Mouse (Mus musculus) forebrain, embryonic 15.5 days (tissue): ENCODE results near the gene Ank3. TPM values are rescaled to one million over a fixed set of nuclear protein-coding genes. Genes with fewer than 3 reads are reported as not detected.
A peak's percentile ranks its signal among the peaks of the same experiment; 100 is the strongest.

Experiments
- ATAC-seq: fragments of 200-750 bp; cut with Nextera tagmentation; replicated peaks from 2 replicates; pipeline ENCODE4 v1.8.0; 2017; ENCODE audit warnings: mild to moderate bottlenecking, moderate TSS enrichment, moderate library complexity
- H3K27ac ChIP-seq: fragments of 300-500 bp; sonication (generic); replicated peaks from 2 replicates; pipeline ENCODE4 v1.5.1; 2015; ENCODE audit warnings: mild to moderate bottlenecking, inconsistent platforms
- H3K27me3 ChIP-seq: fragments of 300-500 bp; sonication (generic); 2 replicates; pipeline ENCODE4 v1.6.1; 2015; ENCODE audit warnings: inconsistent platforms
- H3K36me3 ChIP-seq: fragments of 300-500 bp; sonication (generic); 2 replicates; pipeline ENCODE4 v1.6.1; 2015; ENCODE audit warnings: mild to moderate bottlenecking, inconsistent platforms
- H3K4me1 ChIP-seq: fragments of 300-500 bp; sonication (generic); 2 replicates; pipeline ENCODE4 v1.6.1; 2015; ENCODE audit warnings: inconsistent platforms
- H3K4me2 ChIP-seq: fragments of 300-500 bp; sonication (generic); replicated peaks from 2 replicates; pipeline ENCODE4 v1.6.1; 2015; ENCODE audit warnings: mild to moderate bottlenecking, inconsistent platforms
- H3K4me3 ChIP-seq: fragments of 300-500 bp; sonication (generic); 2 replicates; pipeline ENCODE4 v1.5.1; 2015; ENCODE audit warnings: mild to moderate bottlenecking, inconsistent platforms
- H3K9ac ChIP-seq: fragments of 300-500 bp; sonication (generic); replicated peaks from 2 replicates; pipeline ENCODE4 v1.6.1; 2015; ENCODE audit warnings: mild to moderate bottlenecking, inconsistent platforms
- H3K9me3 ChIP-seq: fragments of 300-500 bp; sonication (generic); 2 replicates; pipeline ENCODE4 v1.6.1; 2016; ENCODE audit warnings: inconsistent platforms
- WGBS: fragments of 180-500 bp; shearing (Covaris S2); methylation state at CpG from one replicate; pipeline ENCODE4 v1.1.7; 2015; ENCODE audit warnings: mixed read lengths; 5-methylcytosine and 5-hydroxymethylcytosine counted together
- polyA plus RNA-seq: library from polyadenylated mRNA; unstranded; fragments of >200 nt; fragmentation: Nextera tagmentation; extraction: Ambion mirVana; gene quantifications from 2 replicates; pipeline ENCODE4 v1.2.1, GENCODE M21; 2015

The Ank3 gene
- polyA plus RNA-seq, 1 experiment from 2014 or later = 91.2 TPM

DNA sequence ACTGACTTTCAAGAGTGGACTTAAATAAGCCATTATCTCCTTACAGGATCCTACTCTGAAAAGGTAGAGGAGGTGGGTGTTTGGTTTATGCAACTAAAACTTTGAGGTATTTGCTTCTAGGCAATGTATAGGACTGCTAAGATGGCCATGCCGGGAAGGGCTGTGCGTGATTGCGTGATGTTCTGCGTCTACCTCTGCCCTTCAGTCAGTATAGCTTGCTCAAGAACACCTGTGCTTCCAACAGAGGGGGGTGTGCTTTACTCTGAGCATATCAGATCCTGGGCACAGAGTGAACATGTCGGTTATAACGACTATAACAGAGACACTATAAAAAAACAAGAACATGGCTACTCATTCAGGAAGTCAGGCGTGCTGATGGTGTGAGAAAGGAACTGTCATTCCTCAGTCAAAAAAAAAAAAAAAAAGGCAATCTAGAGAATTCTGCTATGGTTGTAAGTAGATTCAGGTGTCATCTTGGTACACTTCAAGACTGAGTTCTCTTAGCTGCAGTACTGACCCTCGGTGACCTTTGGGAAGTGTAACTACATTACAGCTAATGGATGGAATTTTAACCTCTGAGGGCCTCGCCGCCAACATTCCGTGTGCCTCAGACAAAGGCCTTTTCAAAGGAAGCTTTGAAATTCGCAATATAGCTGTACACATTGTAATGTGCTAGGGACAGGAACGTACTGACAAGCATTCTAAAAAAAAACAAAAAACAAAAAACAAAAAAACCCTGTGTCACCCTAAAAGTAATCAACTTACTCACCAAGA lies 387.8 kb downstream of the Ank3 start:
- Histone ChIP-seq H3K36me3 (no peaks in the 10 kb centered on the region), H3K27me3 (no peaks in the 10 kb centered on the region), H3K9ac (no peak overlapping the region), H3K27ac (no peak overlapping the region), H3K4me1 (peaks cover 15% of the 10 kb centered on the region), H3K4me3 (no peak overlapping the region), H3K4me2 (no peak overlapping the region), H3K9me3 (no peaks in the 10 kb centered on the region)
- WGBS = 55% methylated on average over 13 of the region's 13 CpGs
- no peak for ATAC-seq

DNA sequence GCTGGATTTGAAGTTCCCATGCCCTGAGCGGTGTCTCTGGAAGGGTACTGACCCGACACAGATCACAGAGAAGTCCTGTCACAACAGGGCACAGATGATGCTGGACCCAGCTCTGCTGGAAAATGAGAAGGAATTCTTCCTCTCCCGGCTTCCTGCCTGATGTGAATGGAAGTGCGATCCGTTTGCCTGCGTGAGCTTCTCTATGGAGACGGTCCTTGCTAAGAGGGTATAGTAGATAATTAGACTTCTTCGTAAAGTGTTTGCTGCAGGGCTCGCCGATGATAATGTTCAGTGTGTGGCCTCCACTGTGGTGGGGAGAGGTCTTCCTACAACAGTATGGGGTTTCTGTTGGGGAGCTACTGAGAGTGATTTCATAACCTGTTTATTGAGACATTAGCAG lies 388.8 kb downstream of the Ank3 start:
- WGBS = 34% methylated on average over 10 of the region's 10 CpGs
- no peaks in the 10 kb centered on the region for H3K36me3 ChIP-seq
- H3K27ac ChIP-seq = no peak overlapping the region
- no peak; the same call in 1 of the 2 replicates for ATAC-seq
- H3K4me3 ChIP-seq = no peak overlapping the region
- no peak overlapping the region for H3K9ac ChIP-seq
- no peaks in the 10 kb centered on the region for H3K9me3 ChIP-seq
- peaks cover 21% of the 10 kb centered on the region for H3K4me1 ChIP-seq
- no peak overlapping the region for H3K4me2 ChIP-seq
- H3K27me3 ChIP-seq = no peaks in the 10 kb centered on the region

DNA sequence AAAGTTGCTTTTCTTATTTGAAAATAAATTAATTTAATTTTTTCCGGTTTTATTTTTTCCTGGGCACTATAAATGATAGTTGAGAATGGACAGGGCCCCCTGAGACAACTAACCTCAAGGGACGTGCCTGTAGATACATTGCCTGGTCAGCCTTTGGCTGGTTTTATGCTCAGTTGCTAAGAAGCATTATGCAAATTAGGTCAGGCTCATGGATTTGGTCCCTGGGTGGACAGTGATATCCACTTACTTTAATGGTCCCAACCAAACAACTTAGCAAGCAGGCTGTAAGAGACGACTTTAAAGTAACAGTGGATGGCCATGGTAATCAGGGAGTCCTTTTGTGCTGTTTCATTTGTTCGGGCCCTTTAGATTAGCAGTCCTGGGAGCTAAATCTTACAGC lies 392.0 kb downstream of the Ank3 start:
- Histone ChIP-seq H3K27ac (no peak overlapping the region), H3K27me3 (no peaks in the 10 kb centered on the region), H3K9ac (no peak overlapping the region), H3K36me3 (no peaks in the 10 kb centered on the region), H3K4me3 (no peak overlapping the region), H3K4me1 (peaks cover 23% of the 10 kb centered on the region), H3K4me2 (no peak overlapping the region), H3K9me3 (no peaks in the 10 kb centered on the region)
- ATAC-seq = no peak
- 74% methylated on average over 4 of the region's 4 CpGs for whole genome bisulfite sequencing

DNA sequence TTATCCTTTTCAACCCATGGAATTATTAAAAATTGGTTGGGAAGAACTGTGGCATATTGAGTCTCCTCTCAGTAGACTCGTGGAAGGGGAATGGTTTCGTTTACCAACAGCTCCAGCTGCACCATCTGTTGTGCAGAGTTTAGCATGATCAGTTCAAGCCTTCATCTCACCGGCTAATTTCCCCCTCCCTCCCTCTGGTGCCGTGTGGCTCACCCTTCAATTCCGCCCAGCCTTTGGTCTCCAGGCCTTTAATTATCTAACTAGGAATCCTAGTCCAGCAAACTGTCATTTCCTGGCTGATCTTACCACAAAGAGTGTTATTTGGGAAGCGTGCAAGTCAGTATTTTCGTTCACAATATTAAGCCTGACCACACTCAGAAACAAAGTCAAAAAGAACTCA lies 393.4 kb downstream of the Ank3 start:
- Histone ChIP-seq H3K36me3 (no peaks in the 10 kb centered on the region), H3K4me3 (no peak overlapping the region), H3K27ac (no peak overlapping the region; the same call in 1 of the 2 replicates), H3K27me3 (no peaks in the 10 kb centered on the region), H3K4me2 (no peak overlapping the region), H3K4me1 (peaks cover 29% of the 10 kb centered on the region), H3K9me3 (no peaks in the 10 kb centered on the region), H3K9ac (no peak overlapping the region)
- WGBS = 35% methylated on average over 7 of the region's 7 CpGs
- no peak for ATAC-seq

DNA sequence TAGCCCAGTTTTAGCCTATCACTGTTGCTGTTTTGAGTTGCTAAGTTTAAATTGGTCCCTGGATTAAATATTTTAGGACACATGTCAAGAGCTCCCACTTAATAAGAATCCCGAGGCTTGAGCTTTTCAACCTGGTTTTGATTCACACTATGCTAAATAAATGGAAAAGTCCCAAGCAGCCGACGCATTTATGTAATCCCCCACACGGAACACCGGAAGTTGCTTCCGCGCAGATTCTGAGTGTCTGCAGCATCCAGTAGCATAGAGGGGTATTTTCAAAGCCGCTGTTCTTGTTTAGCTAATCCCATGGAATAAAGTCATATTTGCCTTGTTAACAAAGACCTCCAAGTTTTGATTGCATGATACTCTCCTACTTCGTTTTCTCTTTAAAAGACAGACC lies 393.8 kb downstream of the Ank3 start:
- no peak overlapping the region for H3K9ac ChIP-seq
- peaks cover 29% of the 10 kb centered on the region for H3K4me1 ChIP-seq
- H3K9me3 ChIP-seq = no peaks in the 10 kb centered on the region
- WGBS = 76% methylated on average over 9 of the region's 9 CpGs
- no peak for ATAC-seq
- H3K4me2 ChIP-seq = no peak overlapping the region
- H3K27ac ChIP-seq = peak overlapping the region; percentile 1
- H3K36me3 ChIP-seq = no peaks in the 10 kb centered on the region
- no peaks in the 10 kb centered on the region for H3K27me3 ChIP-seq
- H3K4me3 ChIP-seq = no peak overlapping the region

DNA sequence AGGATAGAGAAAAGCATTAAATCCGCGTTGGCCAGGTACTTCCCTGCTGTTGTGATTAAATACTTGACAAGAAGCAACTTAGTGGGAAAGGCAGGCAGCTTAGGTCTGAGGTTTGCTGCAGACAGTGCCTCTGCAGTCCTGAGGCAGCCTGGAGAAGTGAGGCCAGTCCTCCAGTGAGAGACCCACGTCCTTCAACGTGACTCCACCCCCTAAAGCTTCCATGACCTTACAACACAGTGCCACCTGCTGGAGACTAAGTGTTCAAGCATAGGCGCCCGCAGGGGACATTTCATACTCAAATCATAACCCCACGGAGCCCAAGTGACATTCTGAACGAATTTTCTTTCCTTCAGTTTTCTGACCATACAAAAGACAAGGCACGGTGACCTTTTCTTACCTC lies 394.5 kb downstream of the Ank3 start:
- Histone ChIP-seq H3K4me1 (peaks cover 27% of the 10 kb centered on the region), H3K36me3 (no peaks in the 10 kb centered on the region), H3K4me3 (no peak overlapping the region), H3K9ac (no peak overlapping the region), H3K9me3 (no peaks in the 10 kb centered on the region), H3K4me2 (no peak overlapping the region), H3K27me3 (no peaks in the 10 kb centered on the region), H3K27ac (no peak overlapping the region)
- ATAC-seq = no peak; the same call in 1 of the 2 replicates
- WGBS = 35% methylated on average over 9 of the region's 9 CpGs

DNA sequence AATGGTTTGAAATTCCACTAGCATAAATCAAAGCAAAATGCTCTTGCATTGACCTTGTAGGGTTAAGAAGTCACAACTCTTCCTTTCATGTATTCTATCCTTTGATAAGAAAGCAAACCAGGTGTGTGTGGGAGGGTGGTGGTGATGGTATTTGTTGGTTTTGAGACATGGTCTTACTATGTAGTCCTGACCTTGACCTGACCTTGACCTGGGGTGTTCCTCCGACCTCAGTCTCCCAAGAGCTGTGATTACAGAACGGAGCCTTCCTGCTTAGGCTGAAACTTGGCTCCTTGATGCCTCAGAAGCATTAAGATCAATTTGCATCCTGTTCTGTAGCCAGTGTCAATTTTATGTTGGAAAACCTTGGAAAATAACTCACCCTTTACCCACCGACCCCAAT lies 397.1 kb downstream of the Ank3 start:
- Histone ChIP-seq H3K36me3 (no peaks in the 10 kb centered on the region), H3K27ac (no peak overlapping the region), H3K27me3 (no peaks in the 10 kb centered on the region), H3K4me3 (no peak overlapping the region), H3K4me1 (peaks cover 27% of the 10 kb centered on the region), H3K9ac (no peak overlapping the region), H3K4me2 (no peak overlapping the region), H3K9me3 (no peaks in the 10 kb centered on the region)
- 84% methylated on average over 3 of the region's 3 CpGs for WGBS
- no peak for ATAC-seq

DNA sequence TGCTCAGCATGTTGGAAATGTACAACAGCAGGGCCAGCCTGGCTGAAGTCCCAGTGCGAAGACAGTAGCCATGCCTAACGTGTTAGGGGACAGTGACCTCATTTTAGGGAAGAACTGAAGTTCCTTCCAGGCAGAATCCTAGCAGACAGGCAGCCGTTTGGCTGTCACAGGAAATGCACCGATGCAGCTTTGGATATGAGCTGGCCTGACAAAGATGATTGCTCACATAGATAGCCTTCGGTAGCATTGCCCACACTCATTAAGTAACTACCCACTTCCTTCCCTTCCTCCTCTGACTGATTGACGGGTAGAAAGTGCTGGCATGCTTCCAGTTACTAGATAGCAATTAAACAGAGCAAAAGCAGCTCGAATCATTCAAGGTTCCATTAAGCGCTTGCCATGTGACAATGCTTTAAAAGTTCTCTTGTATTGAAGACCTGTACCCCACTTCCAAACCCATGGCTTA lies 397.9 kb downstream of the Ank3 start:
- H3K27ac ChIP-seq = peak overlapping the region; percentile 66

DNA sequence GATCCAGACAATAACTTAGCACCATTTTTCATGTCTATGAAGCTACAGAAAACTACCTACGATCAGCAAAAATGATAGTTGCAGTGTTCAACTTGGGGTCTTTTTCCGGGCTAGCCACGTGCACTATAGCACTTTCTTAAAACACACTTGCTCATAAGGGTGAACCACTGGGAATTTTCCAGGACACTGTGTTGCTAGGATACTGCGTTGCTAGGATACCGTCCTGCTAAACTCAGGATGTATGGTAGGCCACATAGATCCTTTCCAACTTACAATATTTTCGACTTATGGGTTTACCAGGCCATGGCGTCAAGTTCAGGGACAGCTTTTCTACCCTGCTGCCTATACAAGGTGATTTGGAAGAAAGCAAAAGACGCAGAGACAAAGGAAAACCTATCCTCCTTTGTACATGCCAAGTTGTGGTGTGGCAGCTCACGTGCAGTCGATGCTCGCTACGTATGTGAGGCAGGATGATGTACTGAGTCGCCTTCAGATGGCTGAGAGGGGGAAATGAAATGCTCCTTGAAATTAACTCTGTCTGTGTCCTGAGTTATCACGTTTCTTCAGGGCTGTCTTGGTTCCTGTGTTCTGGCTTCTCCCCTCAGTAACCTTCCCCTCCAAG lies 404.7 kb downstream of the Ank3 start:
- H3K27me3 ChIP-seq = no peaks in the 10 kb centered on the region
- H3K4me3 ChIP-seq = no peak overlapping the region
- no peak overlapping the region for H3K9ac ChIP-seq
- ATAC-seq = peak; percentile 85
- H3K27ac ChIP-seq = peak overlapping the region; percentile 75
- no peaks in the 10 kb centered on the region for H3K36me3 ChIP-seq
- WGBS = 62% methylated on average over 14 of the region's 14 CpGs
- H3K9me3 ChIP-seq = no peaks in the 10 kb centered on the region
- peaks cover 22% of the 10 kb centered on the region for H3K4me1 ChIP-seq
- no peak overlapping the region for H3K4me2 ChIP-seq

More for the DNA sequence above, 397.9 kb downstream of the Ank3 start:
- Histone ChIP-seq H3K9ac (no peak overlapping the region), H3K9me3 (no peaks in the 10 kb centered on the region), H3K4me3 (no peak overlapping the region), H3K27me3 (no peaks in the 10 kb centered on the region), H3K4me2 (no peak overlapping the region), H3K36me3 (no peaks in the 10 kb centered on the region), H3K4me1 (peaks cover 27% of the 10 kb centered on the region)
- 38% methylated on average over 8 of the region's 8 CpGs for WGBS
- peak; percentile 12; the same call in 1 of the 2 replicates for ATAC-seq

DNA sequence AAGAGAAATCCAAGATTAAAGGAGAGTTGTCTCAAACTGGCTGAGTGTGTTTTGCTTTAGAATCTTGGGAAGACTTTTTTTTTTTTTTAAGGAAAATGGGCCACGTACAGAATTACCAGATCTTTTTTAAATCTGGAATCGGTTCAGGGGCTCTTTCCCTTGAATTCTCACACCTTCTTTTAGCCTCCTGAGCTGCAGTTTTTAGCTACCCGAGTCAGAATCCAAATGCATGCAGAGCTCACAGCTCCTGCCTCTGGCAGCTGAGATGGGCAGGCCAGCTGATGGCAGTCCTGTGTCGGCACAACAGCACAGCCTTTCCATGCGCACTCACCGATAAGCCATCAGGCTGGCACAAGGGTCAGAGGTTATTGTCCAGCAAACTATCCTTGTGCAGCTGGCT lies 406.0 kb downstream of the Ank3 start:
- Histone ChIP-seq H3K4me1 (peaks cover 22% of the 10 kb centered on the region), H3K27me3 (no peaks in the 10 kb centered on the region), H3K9ac (no peak overlapping the region), H3K27ac (peak overlapping the region; percentile 46), H3K4me2 (no peak overlapping the region), H3K9me3 (no peaks in the 10 kb centered on the region), H3K4me3 (no peak overlapping the region), H3K36me3 (peaks cover 10% of the 10 kb centered on the region; the same call in 1 of the 2 replicates)
- no peak for ATAC-seq
- 65% methylated on average over 6 of the region's 6 CpGs for WGBS

DNA sequence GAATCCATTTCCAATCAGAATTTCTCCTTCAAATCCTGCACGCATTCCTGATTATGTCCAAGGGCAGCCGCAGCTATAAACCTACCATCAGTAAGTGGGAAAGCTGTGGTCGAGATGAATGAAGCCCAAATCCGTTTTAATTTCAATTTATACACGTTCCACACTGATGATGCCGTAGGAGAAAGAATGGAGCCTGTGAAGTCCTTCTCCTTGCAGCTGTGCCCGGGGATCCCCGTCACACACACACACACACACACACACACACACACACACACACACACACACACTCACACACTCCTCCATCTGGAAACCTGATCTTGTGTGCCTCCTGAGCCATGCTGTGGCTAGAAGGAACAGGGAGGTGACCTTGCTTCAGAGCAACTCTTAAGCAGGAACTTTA lies 412.2 kb downstream of the Ank3 start:
- Histone ChIP-seq H3K4me1 (0 out of 2 replicates have a peak, but pooled peaks cover 3% of the 10 kb centered on the region), H3K27ac (no peak overlapping the region), H3K4me2 (no peak overlapping the region), H3K36me3 (peaks cover 21% of the 10 kb centered on the region; the same call in 1 of the 2 replicates), H3K4me3 (no peak overlapping the region), H3K9ac (no peak overlapping the region), H3K27me3 (no peaks in the 10 kb centered on the region), H3K9me3 (no peaks in the 10 kb centered on the region)
- no peak for ATAC-seq
- whole genome bisulfite sequencing = 87% methylated on average over 8 of the region's 8 CpGs

DNA sequence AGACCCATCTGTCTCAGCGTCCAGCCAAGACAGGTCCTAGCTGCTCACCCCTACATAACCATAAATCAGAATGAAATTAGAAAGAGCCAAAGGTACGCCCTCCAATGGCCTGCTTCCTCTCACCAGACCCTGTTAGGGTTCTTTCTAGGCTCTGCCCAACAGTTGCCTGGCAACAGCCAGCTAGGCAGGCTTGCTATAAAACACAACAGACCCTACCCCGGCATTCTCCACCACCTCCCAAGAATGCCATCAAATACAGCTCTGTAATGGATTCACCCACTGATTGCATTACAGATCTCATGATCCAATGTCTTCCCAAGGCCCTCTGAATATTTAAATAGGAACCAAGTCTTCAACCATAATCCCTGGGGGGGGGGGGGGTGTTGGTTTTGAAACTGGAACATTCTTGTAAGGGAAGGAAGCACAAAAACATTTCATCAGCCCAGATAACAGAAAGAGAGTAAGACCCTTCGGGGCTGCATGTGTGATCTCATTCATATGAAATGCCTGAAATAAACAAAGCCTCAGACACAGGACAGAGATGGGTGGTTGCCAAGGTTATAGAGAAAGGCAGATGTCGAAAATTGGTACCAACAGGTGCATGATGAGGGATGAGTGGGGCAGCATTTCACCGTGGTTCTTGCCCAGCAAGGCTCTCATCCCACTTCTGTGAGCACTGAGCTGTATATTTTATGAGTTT lies 415.4 kb downstream of the Ank3 start:
- no peaks in the 10 kb centered on the region for H3K4me1 ChIP-seq
- peaks cover 21% of the 10 kb centered on the region; the same call in 1 of the 2 replicates for H3K36me3 ChIP-seq
- no peak overlapping the region for H3K9ac ChIP-seq
- WGBS = 65% methylated on average over 6 of the region's 6 CpGs
- no peak overlapping the region for H3K4me3 ChIP-seq
- no peak overlapping the region for H3K27ac ChIP-seq
- H3K27me3 ChIP-seq = no peaks in the 10 kb centered on the region
- ATAC-seq = no peak
- no peak overlapping the region for H3K4me2 ChIP-seq
- no peaks in the 10 kb centered on the region for H3K9me3 ChIP-seq
